Mouse (Mus musculus) bone marrow, adult 2 months (tissue): ENCODE measurements around the gene Tefm.

Experiments
- CTCF ChIP-seq: fragments of 200-500 bp; IDR thresholded peaks from 2 replicates; pipeline ENCODE4 v1.5.1; 2011; ENCODE audit warnings: low read length, control low read depth; ENCODE audit not compliant: control insufficient read depth, insufficient read depth
- POLR2A ChIP-seq: fragments of 200-500 bp; IDR thresholded peaks from 2 replicates; pipeline ENCODE4 v1.6.1; 2011; ENCODE audit warnings: low read depth, mild to moderate bottlenecking, control low read depth, low read length, borderline replicate concordance; ENCODE audit not compliant: control insufficient read depth

- TF ChIP-seq POLR2A (no peak), CTCF (no peak)
Observed at GRCm38 (mm10) chr11:80149412-80150023, 7.5 kb upstream of the Tefm start.
